Mouse (Mus musculus): ENCODE results near the gene Snw1. TPM values are rescaled to one million over a fixed set of nuclear protein-coding genes. Genes with fewer than 3 reads are reported as not detected.
A peak's percentile ranks its signal among the peaks of the same experiment; 100 is the strongest.

Snw1 gene
- total and polyA plus RNA-seq, 2 experiments from 2014 or later: 72.2 to 95.6 TPM

DNA sequence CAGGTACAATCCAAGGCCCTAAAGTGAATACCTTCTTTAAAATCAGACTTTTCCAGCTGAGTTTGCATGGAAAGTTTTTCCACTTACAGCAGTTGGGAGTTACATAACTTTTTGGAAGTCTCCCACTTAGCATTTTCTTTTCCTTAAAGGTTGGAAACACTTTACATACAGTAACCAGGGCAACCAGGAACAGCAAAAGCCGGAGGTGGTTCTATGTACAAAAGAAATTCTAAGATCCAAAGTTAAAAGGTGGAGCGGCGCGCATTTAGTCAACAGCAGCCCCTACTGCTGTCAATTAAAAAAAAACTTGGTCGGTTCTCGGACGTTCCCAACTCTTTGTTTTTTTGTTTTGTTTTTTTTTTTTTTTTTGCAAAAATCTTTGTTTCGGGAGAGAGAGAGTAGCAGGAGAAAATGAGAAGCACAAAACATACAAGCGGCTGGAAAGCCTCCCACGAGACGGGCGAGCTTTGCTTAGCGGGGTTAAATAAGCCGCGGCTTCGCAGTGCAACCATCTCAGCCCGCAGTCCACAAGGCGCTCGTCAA, 582 bp downstream of the Snw1 start:
- no peak for TF ChIP-seq CTCF (IDR thresholded peaks at IDR 0.05; ENCODE audit: low read depth)
- Histone ChIP-seq H3K9me3 (ENCODE audit: low read length) (no peaks in the 10 kb centered on the region), H3K4me3 (ENCODE audit: low read depth, low read length) (peak overlapping the region; percentile 81), H3K9ac (peak overlapping the region; percentile 98), H3K27ac (ENCODE audit: low read depth, low read length) (peak overlapping the region; percentile 95), H3K36me3 (ENCODE audit: insufficient read depth) (peaks cover 14% of the 10 kb centered on the region; the same call in 1 of the 2 replicates), H3K4me1 (ENCODE audit: insufficient read depth) (no peaks in the 10 kb centered on the region), H3K27me3 (ENCODE audit: insufficient read depth, low read length) (no peaks in the 10 kb centered on the region; the same call in 1 of the 2 replicates), H3K4me2 (ENCODE audit: low read depth) (peak overlapping the region; percentile 57)
- no peak for DNase-seq
- ATAC-seq: no peak
- WGBS: under 1% methylated on average over 19 of the region's 19 CpGs

DNA sequence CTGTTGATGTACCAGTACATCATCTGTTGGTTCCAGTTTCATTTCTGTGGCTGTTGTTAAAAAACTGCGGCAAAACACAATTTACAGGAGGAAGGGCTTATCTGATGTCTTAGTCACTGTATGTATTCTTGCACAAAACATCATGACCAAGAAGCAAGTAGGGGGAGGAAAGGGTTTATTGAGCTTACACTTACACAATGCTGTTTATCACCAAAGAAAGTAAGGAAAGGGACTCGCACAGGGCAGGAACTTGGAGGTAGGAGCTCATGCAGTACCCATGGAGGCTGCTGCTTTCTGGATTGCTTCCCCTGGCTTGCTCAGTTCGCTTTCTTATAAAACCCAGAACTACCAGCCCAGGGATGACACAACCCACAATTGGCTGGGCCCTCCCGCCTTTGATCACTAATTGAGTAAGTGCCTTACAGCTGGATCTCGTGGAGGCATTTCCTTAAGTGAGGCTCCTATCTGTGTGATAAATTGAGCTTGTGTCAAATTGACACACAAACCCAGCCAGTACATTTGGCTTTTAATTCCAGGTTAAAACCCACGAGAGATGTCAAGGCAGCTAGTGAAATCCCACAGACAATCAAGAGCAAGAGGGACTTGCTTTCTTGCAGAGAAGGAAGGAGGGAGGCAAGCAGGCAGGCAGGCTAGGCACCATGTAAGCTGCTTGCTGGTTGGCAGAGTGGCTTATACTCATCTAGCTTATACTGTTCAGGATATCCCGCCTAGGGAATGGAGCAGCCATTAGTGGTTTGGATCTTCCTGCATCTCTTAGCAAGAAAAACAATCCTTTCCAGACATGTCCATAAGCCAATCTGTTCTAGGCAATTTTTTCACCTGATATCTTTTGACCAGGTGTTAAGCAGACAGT, 1.6 kb downstream of the Snw1 start:
- no peak for ATAC-seq
- peaks cover 14% of the 10 kb centered on the region; the same call in 1 of the 2 replicates for H3K36me3 ChIP-seq (ENCODE audit: insufficient read depth)
- H3K4me2 ChIP-seq (ENCODE audit: low read depth): peak overlapping the region; percentile 57
- H3K27me3 ChIP-seq (ENCODE audit: insufficient read depth, low read length): no peaks in the 10 kb centered on the region; the same call in 1 of the 2 replicates
- TF ChIP-seq CTCF (IDR thresholded peaks at IDR 0.05; ENCODE audit: low read depth): no peak
- 70% methylated on average over 7 of the region's 7 CpGs for WGBS
- no peak overlapping the region for H3K27ac ChIP-seq (ENCODE audit: low read depth, low read length)
- H3K4me1 ChIP-seq (ENCODE audit: insufficient read depth): no peaks in the 10 kb centered on the region
- no peaks in the 10 kb centered on the region for H3K9me3 ChIP-seq (ENCODE audit: low read length)
- DNase-seq: no peak
- no peak overlapping the region for H3K9ac ChIP-seq
- peak overlapping the region; percentile 81; the same call in 1 of the 2 replicates for H3K4me3 ChIP-seq (ENCODE audit: low read depth, low read length)

DNA sequence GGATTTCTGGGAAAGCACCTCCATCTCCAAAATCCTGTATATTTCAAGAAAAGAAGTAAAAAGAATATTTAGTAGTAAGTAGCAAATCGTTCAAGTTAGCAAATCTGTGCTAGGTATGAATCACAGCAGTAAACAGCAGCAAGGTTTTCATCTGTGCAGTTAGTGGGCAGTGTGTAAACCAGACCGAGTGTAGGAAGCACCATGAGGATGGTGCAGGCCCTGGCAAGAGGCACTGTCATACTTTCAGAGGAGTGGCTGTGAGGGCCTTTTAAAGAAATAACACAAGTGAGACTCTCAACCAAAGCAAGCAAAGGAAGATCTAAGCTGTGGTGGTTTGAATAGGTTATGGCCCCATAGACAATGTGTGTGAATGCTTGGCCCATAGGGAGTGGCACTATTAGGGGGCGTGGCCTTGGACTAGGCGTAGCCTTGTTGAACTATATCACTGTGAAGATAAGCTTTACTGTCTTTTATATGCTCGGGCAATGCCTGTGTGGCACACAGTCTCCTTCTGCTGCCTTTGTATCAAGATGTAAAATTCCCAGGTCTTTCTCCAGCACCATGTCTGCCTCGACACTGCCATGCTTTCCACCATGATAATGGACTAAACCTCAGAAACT, 7.3 kb downstream of the Snw1 start:
- Histone ChIP-seq H3K27ac (ENCODE audit: low read depth, low read length) (no peak overlapping the region), H3K9ac (no peak overlapping the region), H3K27me3 (ENCODE audit: insufficient read depth, low read length) (no peaks in the 10 kb centered on the region), H3K4me1 (ENCODE audit: insufficient read depth) (no peaks in the 10 kb centered on the region), H3K9me3 (ENCODE audit: low read length) (no peaks in the 10 kb centered on the region), H3K36me3 (ENCODE audit: insufficient read depth) (peaks cover 62% of the 10 kb centered on the region), H3K4me3 (ENCODE audit: low read depth, low read length) (no peak overlapping the region), H3K4me2 (ENCODE audit: low read depth) (no peak overlapping the region)
- no peak for DNase-seq
- no peak for TF ChIP-seq CTCF (IDR thresholded peaks at IDR 0.05; ENCODE audit: low read depth)
- ATAC-seq: no peak
- 89% methylated on average over 6 of the region's 6 CpGs for WGBS

DNA sequence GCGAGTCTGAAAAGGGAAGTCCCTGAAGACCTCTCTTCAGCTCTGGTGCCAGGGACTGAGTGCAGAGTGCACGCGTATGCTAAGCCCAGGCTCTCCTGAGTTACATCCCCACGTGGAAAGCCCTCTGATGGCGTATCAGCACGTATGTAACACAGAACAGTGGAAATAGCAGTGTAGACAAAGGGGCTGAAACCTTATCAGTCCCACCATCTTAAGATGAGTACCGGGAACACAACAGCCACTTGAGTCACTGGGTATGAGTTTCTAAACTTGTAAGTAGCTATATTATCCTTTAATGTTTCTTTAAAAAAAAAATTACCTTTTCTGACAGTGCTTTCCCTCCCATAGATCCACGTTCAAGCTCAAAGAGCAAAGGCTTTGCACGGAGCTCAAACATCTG, 22.6 kb downstream of the Snw1 start:
- Histone ChIP-seq H3K36me3 (ENCODE audit: insufficient read depth) (peaks cover 70% of the 10 kb centered on the region), H3K9me3 (ENCODE audit: low read length) (no peaks in the 10 kb centered on the region), H3K4me3 (ENCODE audit: low read depth, low read length) (no peak overlapping the region), H3K27ac (ENCODE audit: low read depth, low read length) (no peak overlapping the region), H3K4me1 (ENCODE audit: insufficient read depth) (0 out of 2 replicates have a peak, but pooled peaks cover 6% of the 10 kb centered on the region), H3K9ac (no peak overlapping the region), H3K4me2 (ENCODE audit: low read depth) (no peak overlapping the region), H3K27me3 (ENCODE audit: insufficient read depth, low read length) (no peaks in the 10 kb centered on the region)
- TF ChIP-seq CTCF (IDR thresholded peaks at IDR 0.05; ENCODE audit: low read depth): no peak
- 89% methylated on average over 9 of the region's 9 CpGs for WGBS
- DNase-seq (no peak), ATAC-seq (no peak)

DNA sequence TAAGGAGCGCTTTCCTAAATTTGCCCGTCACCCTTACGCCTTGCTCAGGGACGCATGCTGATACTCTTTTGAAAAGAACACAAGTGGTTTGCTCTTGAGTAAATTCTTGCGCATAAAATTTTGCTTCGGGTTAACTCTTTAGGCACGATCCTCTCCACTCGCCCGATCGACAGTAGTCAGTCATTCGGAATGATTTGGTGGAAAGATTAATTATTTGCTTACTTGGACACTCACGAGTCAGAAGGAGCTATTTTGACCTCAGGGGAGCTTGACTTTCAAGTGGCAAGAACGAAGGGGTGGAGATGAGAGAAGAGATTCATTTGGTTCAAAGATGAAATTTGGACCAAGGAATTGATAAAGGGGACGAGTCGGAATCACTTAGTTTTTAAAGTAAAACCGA, 27.9 kb downstream of the Snw1 start:
- Histone ChIP-seq H3K9me3 (ENCODE audit: low read length) (no peaks in the 10 kb centered on the region), H3K4me2 (ENCODE audit: low read depth) (peak overlapping the region; percentile 65), H3K27ac (ENCODE audit: low read depth, low read length) (peak overlapping the region; percentile 88; the same call in 1 of the 2 replicates), H3K4me3 (ENCODE audit: low read depth, low read length) (peak overlapping the region; percentile 81), H3K27me3 (ENCODE audit: insufficient read depth, low read length) (no peaks in the 10 kb centered on the region), H3K4me1 (ENCODE audit: insufficient read depth) (peaks cover 15% of the 10 kb centered on the region; the same call in 1 of the 2 replicates), H3K36me3 (ENCODE audit: insufficient read depth) (peaks cover 32% of the 10 kb centered on the region), H3K9ac (peak overlapping the region; percentile 90)
- no peak for TF ChIP-seq CTCF (IDR thresholded peaks at IDR 0.05; ENCODE audit: low read depth)
- WGBS: 4% methylated on average over 16 of the region's 16 CpGs
- ATAC-seq (0 out of 2 replicates have a peak, but pooled peaks have one; percentile 3), DNase-seq (no peak)

DNA sequence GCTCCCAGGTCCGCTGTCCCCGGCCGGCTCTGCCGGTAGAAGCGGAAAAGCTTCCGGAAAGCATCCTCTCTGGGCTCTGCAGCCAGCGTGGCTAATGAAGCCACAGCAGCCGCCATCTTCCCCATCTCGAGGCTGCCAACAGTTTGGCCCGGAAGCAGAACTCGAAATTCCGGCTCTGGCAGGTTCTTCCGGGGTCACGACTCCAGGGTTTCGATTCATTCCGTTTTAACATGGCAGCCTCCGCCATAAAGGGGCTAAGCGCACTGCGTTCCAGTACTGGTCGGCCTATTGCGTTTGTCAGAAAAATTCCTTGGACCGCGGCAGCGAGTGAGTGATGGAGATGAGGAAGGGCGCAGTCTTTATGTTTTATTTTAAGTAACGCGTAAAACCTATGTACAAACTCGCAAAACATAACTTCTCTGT, 28.4 kb downstream of the Snw1 start, which contains the start of the genes Slirp and Alkbh1:
Gene Slirp (plus strand): TSS at position 197 of the 423 bp plus-strand sequence.
Gene Alkbh1 (minus strand): TSS at position 318 of the 423 bp plus-strand sequence.
- peaks cover 33% of the 10 kb centered on the region for H3K36me3 ChIP-seq (ENCODE audit: insufficient read depth)
- under 1% methylated on average over 28 of the region's 28 CpGs for WGBS
- H3K9me3 ChIP-seq (ENCODE audit: low read length): no peaks in the 10 kb centered on the region
- peak within 1 kb of the TSS; percentile 81 for H3K4me3 ChIP-seq (ENCODE audit: low read depth, low read length)
- H3K4me1 ChIP-seq (ENCODE audit: insufficient read depth): peaks cover 15% of the 10 kb centered on the region; the same call in 1 of the 2 replicates
- peak within 1 kb of the TSS; percentile 88 for H3K27ac ChIP-seq (ENCODE audit: low read depth, low read length)
- TF ChIP-seq CTCF (IDR thresholded peaks at IDR 0.05; ENCODE audit: low read depth): no peak
- H3K9ac ChIP-seq: peak within 1 kb of the TSS; percentile 90
- DNase-seq: peak; percentile 96
- no peaks in the 10 kb centered on the region for H3K27me3 ChIP-seq (ENCODE audit: insufficient read depth, low read length)
- H3K4me2 ChIP-seq (ENCODE audit: low read depth): peak within 1 kb of the TSS; percentile 65
- ATAC-seq: peak; percentile 97

Data from forebrain, postnatal 0 days (tissue).